Mouse (Mus musculus) lung, postnatal 0 days (tissue): ENCODE measurements around the gene Gusb.

Source experiments
- CTCF ChIP-seq: IDR thresholded peaks from 2 replicates; pipeline ENCODE4 v1.5.1; 2016; ENCODE audit warnings: antibody characterized with exemption, mild to moderate bottlenecking
- EP300 ChIP-seq: IDR thresholded peaks from 2 replicates; pipeline ENCODE4 v1.6.1; 2016; ENCODE audit warnings: antibody characterized with exemption, mild to moderate bottlenecking, control low read depth

DNA sequence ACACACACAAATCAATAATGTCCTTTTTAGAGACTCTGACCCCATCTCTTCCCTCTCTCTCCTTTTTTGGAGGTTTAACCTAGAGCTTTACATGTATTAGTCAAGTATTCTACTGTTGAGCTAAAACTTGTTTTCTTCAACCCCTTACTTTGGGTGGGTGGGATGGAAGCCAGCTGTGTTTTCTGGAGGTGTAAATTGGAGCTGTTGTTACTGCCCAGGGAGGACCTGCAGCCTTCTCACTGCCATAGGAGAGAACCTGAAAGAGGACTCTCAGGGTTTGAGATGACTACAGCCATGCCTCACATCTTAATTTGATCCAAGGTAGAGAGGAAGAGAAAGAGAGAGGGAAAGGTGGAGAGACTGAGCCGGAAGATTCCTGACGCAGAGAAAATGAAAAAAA lies 62.6 kb downstream of the Gusb start:
- no peak for TF ChIP-seq EP300
- no peak for TF ChIP-seq CTCF
